Mouse (Mus musculus): Measurements from ENCODE around the gene Esam. TPM values are rescaled to one million over a fixed set of nuclear protein-coding genes. Genes with fewer than 3 reads are reported as not detected.

Gene Esam
- polyA plus RNA-seq, 1 experiment = 13.6 TPM

DNA sequence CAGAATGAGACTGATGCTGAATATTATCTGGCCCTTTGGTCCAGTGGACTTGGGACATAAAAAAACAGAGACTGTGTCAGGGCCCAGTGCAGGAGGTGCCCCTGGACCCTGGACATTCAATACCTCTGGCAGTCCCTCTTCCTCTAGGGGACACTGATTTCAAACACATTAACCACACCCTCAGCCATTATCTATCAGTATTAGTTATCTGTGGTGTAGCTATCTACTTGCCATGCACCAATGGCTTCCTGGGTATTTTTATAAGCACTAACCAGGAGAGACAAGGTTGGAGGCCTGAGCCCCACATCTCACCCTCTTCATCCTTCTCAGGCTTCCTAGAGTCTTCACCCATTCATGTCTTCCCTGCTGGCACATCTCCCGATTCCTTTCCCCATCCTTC, 22.6 kb downstream of the Esam start:
- peaks cover 9% of the 10 kb centered on the region for H3K27me3 ChIP-seq (ENCODE audit: control insufficient read depth, insufficient read depth, low read length)

DNA sequence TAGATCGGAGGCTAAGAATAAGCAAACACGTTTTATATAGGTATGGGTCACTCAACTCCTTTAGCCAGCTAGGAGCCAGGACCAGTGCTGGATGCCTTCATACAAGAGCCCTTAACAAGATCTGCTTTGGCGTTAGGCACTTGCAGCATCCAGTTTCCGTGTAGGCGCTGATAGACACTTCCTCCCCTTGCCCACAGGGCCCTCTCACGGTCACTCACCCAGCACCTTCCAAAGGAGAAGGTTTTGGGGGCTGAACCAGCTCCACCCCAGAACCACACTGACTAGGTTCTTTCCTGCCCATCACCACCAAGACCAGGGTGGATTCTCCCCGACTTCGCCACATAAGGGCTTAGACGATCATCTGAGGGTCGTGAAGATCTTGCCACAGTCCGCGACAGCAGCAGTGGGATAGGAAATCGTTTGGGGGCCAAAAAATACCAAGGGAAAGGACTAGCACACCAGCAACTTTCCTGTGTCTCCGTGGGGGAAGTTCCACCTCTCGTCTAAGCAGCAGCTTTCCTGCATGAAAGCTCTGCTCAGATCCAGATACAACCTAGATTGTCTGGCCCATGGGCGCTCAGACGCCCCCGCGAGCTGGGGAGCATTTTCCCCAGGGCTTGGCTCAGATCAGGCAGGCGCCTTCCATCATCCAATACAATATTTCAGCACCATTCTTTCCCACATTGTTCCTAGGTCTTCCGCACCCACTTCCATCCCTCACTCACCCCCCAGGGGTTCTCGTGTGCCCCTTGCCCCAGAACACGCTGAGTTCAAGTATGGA, 24.1 kb downstream of the Esam start:
- 4% methylated on average over 23 of the region's 23 CpGs for WGBS
- H3K27me3 ChIP-seq (ENCODE audit: control insufficient read depth, insufficient read depth, low read length) = peaks cover 9% of the 10 kb centered on the region
- TF ChIP-seq CTCF (IDR thresholded peaks at IDR 0.05; ENCODE audit: extremely low read depth, insufficient read length, insufficient replicate concordance, low read depth, low read length) = no peak
- TF ChIP-seq POLR2A (IDR thresholded peaks at IDR 0.05; ENCODE audit: low read depth, low read length) = no peak
- peaks cover 5% of the 10 kb centered on the region for H3K4me1 ChIP-seq (ENCODE audit: control insufficient read depth, insufficient read depth, insufficient read length, low read length)
- H3K4me3 ChIP-seq (ENCODE audit: low read depth, low read length) = peak overlapping the region; percentile 48
- H3K36me3 ChIP-seq (ENCODE audit: control insufficient read depth, insufficient read depth, low read length) = no peaks in the 10 kb centered on the region
- no peak overlapping the region for H3K27ac ChIP-seq (ENCODE audit: insufficient read depth, low read depth, low read length)

More for the DNA sequence above, 22.6 kb downstream of the Esam start:
- Histone ChIP-seq H3K4me3 (ENCODE audit: low read depth, low read length) (no peak overlapping the region), H3K27ac (ENCODE audit: insufficient read depth, low read depth, low read length) (no peak overlapping the region), H3K36me3 (ENCODE audit: control insufficient read depth, insufficient read depth, low read length) (no peaks in the 10 kb centered on the region), H3K4me1 (ENCODE audit: control insufficient read depth, insufficient read depth, insufficient read length, low read length) (peaks cover 5% of the 10 kb centered on the region)
- WGBS = 66% methylated on average over 1 of the region's 1 CpGs
- TF ChIP-seq POLR2A (IDR thresholded peaks at IDR 0.05; ENCODE audit: low read depth, low read length) = no peak
- TF ChIP-seq CTCF (IDR thresholded peaks at IDR 0.05; ENCODE audit: extremely low read depth, insufficient read length, insufficient replicate concordance, low read depth, low read length) = no peak

DNA sequence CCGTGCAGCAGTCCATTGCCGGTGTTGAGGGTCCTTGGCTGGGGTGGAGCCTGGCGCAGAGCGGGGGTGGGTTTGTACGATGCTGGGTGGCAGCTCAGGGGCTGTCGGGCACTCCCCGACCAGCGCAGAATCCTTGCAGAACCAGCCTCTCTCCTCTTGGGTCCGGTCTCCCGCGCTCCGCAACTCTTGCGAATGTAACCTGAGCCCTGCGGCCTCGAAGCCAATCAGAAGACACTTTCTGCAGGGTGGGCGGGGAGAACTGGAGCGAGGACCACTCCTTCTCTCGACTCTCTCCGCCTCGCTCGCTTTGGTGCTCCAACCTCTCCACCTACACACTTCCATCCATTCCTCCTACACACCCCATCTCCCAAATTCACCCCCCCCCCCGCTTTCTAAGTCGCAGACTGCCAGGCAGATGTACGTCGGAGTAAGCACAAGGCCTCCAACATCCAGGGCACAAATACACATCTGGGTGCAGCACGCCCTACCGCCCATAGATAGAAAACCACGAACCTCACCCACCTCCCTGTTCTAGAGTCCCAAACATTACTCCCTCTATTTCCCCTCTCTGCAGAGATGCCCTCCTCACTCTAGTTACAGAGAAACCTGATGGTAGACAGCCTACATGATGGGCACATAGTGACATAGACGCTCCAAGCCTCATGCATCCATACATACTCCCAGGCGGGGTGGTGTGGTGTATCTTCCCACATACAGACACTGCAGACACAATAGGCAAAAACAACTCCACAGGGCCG, 24.8 kb downstream of the Esam start, which contains the start of gene Nrgn:
Nrgn (minus strand) TSS at position 369 of the 758 bp plus-strand sequence.
- peak within 1 kb of the TSS; percentile 48 for H3K4me3 ChIP-seq (ENCODE audit: low read depth, low read length)
- H3K27me3 ChIP-seq (ENCODE audit: control insufficient read depth, insufficient read depth, low read length) = peaks cover 9% of the 10 kb centered on the region
- peaks cover 5% of the 10 kb centered on the region for H3K4me1 ChIP-seq (ENCODE audit: control insufficient read depth, insufficient read depth, insufficient read length, low read length)
- no peak within 1 kb of the TSS for H3K27ac ChIP-seq (ENCODE audit: insufficient read depth, low read depth, low read length)
- H3K36me3 ChIP-seq (ENCODE audit: control insufficient read depth, insufficient read depth, low read length) = no peaks in the 10 kb centered on the region
- no peak for TF ChIP-seq CTCF (IDR thresholded peaks at IDR 0.05; ENCODE audit: extremely low read depth, insufficient read length, insufficient replicate concordance, low read depth, low read length)
- TF ChIP-seq POLR2A (IDR thresholded peaks at IDR 0.05; ENCODE audit: low read depth, low read length) = no peak
- 4% methylated on average over 31 of the region's 31 CpGs for WGBS

DNA sequence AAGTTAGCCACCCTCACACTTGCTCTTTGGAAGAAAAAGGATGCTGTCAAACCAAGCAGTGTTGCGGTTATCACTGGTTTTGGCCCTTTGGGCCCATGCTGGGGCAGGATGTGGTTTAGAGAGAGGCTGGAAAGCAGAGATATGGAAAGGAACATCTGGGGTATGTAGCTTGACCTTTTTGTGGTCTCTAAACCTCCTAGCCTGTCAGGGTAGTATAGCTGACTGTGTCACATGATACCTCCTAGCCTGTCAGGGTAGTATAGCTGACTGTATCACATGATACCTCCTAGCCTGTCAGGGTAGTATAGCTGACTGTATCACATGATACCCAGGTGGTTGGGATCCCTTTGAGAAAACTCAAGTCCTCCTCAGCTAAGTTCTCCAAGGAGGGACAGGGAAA, 26.4 kb downstream of the Esam start:
- H3K4me1 ChIP-seq (ENCODE audit: control insufficient read depth, insufficient read depth, insufficient read length, low read length) = peaks cover 5% of the 10 kb centered on the region
- no peaks in the 10 kb centered on the region for H3K36me3 ChIP-seq (ENCODE audit: control insufficient read depth, insufficient read depth, low read length)
- H3K4me3 ChIP-seq (ENCODE audit: low read depth, low read length) = no peak overlapping the region
- 88% methylated on average over 1 of the region's 1 CpGs for WGBS
- TF ChIP-seq POLR2A (IDR thresholded peaks at IDR 0.05; ENCODE audit: low read depth, low read length) = no peak
- TF ChIP-seq CTCF (IDR thresholded peaks at IDR 0.05; ENCODE audit: extremely low read depth, insufficient read length, insufficient replicate concordance, low read depth, low read length) = no peak
- no peak overlapping the region for H3K27ac ChIP-seq (ENCODE audit: insufficient read depth, low read depth, low read length)
- H3K27me3 ChIP-seq (ENCODE audit: control insufficient read depth, insufficient read depth, low read length) = peaks cover 9% of the 10 kb centered on the region

DNA sequence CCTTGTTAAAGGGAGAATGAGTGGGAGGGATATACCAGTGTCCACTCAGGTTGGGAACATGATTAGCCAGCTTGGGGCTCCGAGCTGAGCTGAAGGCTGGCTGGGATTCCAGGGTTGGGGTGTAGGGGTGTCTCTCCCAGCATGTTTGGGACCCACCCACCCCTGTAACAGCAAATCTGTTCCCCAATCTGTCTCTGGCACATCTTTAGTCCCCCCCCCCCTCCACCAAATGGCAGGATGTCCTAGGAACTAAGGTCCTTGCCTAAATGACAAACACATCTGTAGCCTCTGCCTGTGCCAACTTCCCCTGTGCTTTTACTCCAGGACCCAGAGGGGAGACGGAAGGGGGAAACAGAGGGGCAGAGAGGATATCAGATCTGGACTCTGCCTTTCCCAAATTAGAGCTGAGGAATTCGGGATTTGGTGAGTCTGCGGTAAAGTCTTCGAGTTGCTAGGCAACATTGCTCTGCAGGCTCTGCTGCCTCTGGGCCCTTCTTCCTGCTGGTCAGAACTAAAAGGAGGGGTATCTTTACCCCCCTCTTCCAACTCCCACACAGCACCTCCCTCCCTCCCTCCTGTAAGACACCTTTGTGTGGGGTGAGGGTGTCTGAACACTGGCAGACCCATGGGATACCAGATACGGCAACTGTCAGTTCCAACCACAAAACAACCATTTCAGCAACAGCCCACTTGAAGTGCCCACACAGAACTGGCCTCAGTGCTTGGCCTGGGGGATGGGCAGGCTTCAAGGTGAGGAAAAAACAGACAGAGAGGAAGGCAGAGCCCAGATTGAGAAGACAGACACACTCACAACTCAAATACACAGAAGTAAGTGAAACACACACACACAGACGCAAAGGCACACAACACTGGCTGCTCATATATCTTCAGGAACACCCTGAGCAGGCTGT, 27.2 kb downstream of the Esam start, which contains the start of gene Siae:
Siae (plus strand) TSS at position 861 of the 911 bp plus-strand sequence.
- Histone ChIP-seq H3K27me3 (ENCODE audit: control insufficient read depth, insufficient read depth, low read length) (peaks cover 9% of the 10 kb centered on the region), H3K36me3 (ENCODE audit: control insufficient read depth, insufficient read depth, low read length) (no peaks in the 10 kb centered on the region), H3K4me1 (ENCODE audit: control insufficient read depth, insufficient read depth, insufficient read length, low read length) (peaks cover 5% of the 10 kb centered on the region), H3K4me3 (ENCODE audit: low read depth, low read length) (no peak within 1 kb of the TSS), H3K27ac (ENCODE audit: insufficient read depth, low read depth, low read length) (no peak within 1 kb of the TSS)
- TF ChIP-seq POLR2A (IDR thresholded peaks at IDR 0.05; ENCODE audit: low read depth, low read length) (0 out of 2 replicates have a peak, but pooled peaks have one; percentile 21), CTCF (IDR thresholded peaks at IDR 0.05; ENCODE audit: extremely low read depth, insufficient read length, insufficient replicate concordance, low read depth, low read length) (no peak)
- WGBS = 44% methylated on average over 7 of the region's 7 CpGs

DNA sequence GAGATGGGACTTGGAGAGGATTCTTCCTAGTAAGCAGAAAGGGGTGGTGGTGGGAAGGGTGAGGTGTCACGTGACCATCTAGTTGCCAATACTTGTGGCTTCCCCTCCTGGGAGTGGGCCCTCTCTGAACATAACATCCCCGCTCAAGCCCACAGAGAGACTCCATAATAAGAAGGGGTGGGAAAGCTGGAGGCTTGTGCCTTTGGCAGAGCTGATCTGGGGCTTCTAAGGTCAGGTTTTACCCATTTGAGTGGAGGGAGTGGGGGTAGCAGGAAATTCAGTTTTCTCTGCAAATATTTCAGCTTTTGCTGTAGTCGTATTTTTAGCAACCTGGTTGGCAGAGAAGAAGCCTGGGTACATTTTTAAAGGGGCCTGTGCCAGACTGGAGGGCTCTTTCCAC, 28.5 kb downstream of the Esam start:
- H3K4me3 ChIP-seq (ENCODE audit: low read depth, low read length) = no peak overlapping the region
- no peaks in the 10 kb centered on the region for H3K36me3 ChIP-seq (ENCODE audit: control insufficient read depth, insufficient read depth, low read length)
- no peak overlapping the region for H3K27ac ChIP-seq (ENCODE audit: insufficient read depth, low read depth, low read length)
- peaks cover 9% of the 10 kb centered on the region for H3K27me3 ChIP-seq (ENCODE audit: control insufficient read depth, insufficient read depth, low read length)
- peaks cover 5% of the 10 kb centered on the region for H3K4me1 ChIP-seq (ENCODE audit: control insufficient read depth, insufficient read depth, insufficient read length, low read length)
- TF ChIP-seq POLR2A (IDR thresholded peaks at IDR 0.05; ENCODE audit: low read depth, low read length) (no peak), CTCF (IDR thresholded peaks at IDR 0.05; ENCODE audit: extremely low read depth, insufficient read length, insufficient replicate concordance, low read depth, low read length) (no peak)
- 71% methylated on average over 3 of the region's 3 CpGs for WGBS
